Mouse (Mus musculus) neural tube, embryonic 14.5 days (tissue): ENCODE results near the gene Aaed1. TPM values are rescaled to one million over a fixed set of nuclear protein-coding genes. Genes with fewer than 3 reads are reported as not detected.

Experiments used
- ATAC-seq: fragments of 200-750 bp; cut with Nextera tagmentation; 2 replicates; pipeline ENCODE4 v1.8.0; 2017; ENCODE audit warnings: low read depth, mild to moderate bottlenecking, moderate TSS enrichment, moderate library complexity
- H3K27ac ChIP-seq: fragments of 300-500 bp; sonication (generic); 2 replicates; pipeline ENCODE4 v1.5.1; 2014; ENCODE audit warnings: low read depth, mild to moderate bottlenecking, control low read depth, low read length, moderate library complexity, mixed read lengths
- H3K27me3 ChIP-seq: fragments of 300-500 bp; sonication (generic); 2 replicates; pipeline ENCODE4 v1.6.1; 2014; ENCODE audit warnings: low read length; ENCODE audit not compliant: control insufficient read depth, insufficient read depth
- H3K36me3 ChIP-seq: fragments of 300-500 bp; sonication (generic); 2 replicates; pipeline ENCODE4 v1.6.1; 2014; ENCODE audit warnings: low read length, mixed read lengths; ENCODE audit not compliant: control insufficient read depth, insufficient read depth
- H3K4me1 ChIP-seq: fragments of 300-500 bp; sonication (generic); 2 replicates; pipeline ENCODE4 v1.6.1; 2014; ENCODE audit warnings: low read length; ENCODE audit not compliant: control insufficient read depth, insufficient read depth
- H3K4me2 ChIP-seq: fragments of 300-500 bp; sonication (generic); 2 replicates; pipeline ENCODE4 v1.6.1; 2014; ENCODE audit warnings: mild to moderate bottlenecking, low read depth, low read length, control low read depth
- H3K4me3 ChIP-seq: fragments of 300-500 bp; sonication (generic); 2 replicates; pipeline ENCODE4 v1.5.1; 2014; ENCODE audit warnings: low read depth, low read length, control low read depth, mixed read lengths
- H3K9ac ChIP-seq: fragments of 300-500 bp; sonication (generic); replicated peaks from 2 replicates; pipeline ENCODE4 v1.6.1; 2014; ENCODE audit warnings: low read depth, mild to moderate bottlenecking, control low read depth, low read length, mixed read lengths
- H3K9me3 ChIP-seq: fragments of 300-500 bp; sonication (generic); 2 replicates; pipeline ENCODE4 v1.6.1; 2016; ENCODE audit warnings: low read length; ENCODE audit not compliant: control insufficient read depth
- WGBS: fragments of 180-500 bp; shearing (Covaris S2); extraction: QIAGEN DNeasy Blood & Tissue Kit; methylation state at CpG from one replicate; pipeline ENCODE4 v1.1.7; 2014; 5-methylcytosine and 5-hydroxymethylcytosine counted together
- polyA plus RNA-seq: library from polyadenylated mRNA; unstranded; fragments of >200 nt; fragmentation: Nextera tagmentation; extraction: Ambion mirVana; gene quantifications from 2 replicates; pipeline ENCODE4 v1.2.1, GENCODE M21; 2014

Aaed1 gene
- polyA plus RNA-seq, 1 experiment from 2014 or later = 11.8 TPM

GRCm38 (mm10) chr13:64235062-64235715 lies 77.3 kb downstream of the Aaed1 start:
- Histone ChIP-seq H3K27me3 (no peaks in the 10 kb centered on the region), H3K4me1 (no peaks in the 10 kb centered on the region), H3K9ac (no peak overlapping the region), H3K36me3 (no peaks in the 10 kb centered on the region), H3K4me2 (no peak overlapping the region), H3K9me3 (no peaks in the 10 kb centered on the region), H3K4me3 (no peak overlapping the region), H3K27ac (no peak overlapping the region)
- ATAC-seq = no peak
- 82% methylated on average over 4 of the region's 4 CpGs for WGBS

- Histone ChIP-seq H3K27me3 (no peaks in the 10 kb centered on the region), H3K4me2 (no peak overlapping the region), H3K4me3 (no peak overlapping the region), H3K36me3 (no peaks in the 10 kb centered on the region), H3K9me3 (no peaks in the 10 kb centered on the region), H3K9ac (no peak overlapping the region), H3K27ac (no peak overlapping the region), H3K4me1 (no peaks in the 10 kb centered on the region)
- ATAC-seq = no peak
- 83% methylated on average over 4 of the region's 4 CpGs for WGBS
These were observed 79.4 kb downstream of the Aaed1 start for GRCm38 (mm10) chr13:64233139-64233538.

GRCm38 (mm10) chr13:64226725-64227124 lies 85.8 kb downstream of the Aaed1 start:
- Histone ChIP-seq H3K4me3 (no peak overlapping the region), H3K27me3 (no peaks in the 10 kb centered on the region), H3K9me3 (no peaks in the 10 kb centered on the region), H3K9ac (no peak overlapping the region), H3K4me1 (no peaks in the 10 kb centered on the region), H3K36me3 (no peaks in the 10 kb centered on the region), H3K4me2 (no peak overlapping the region), H3K27ac (no peak overlapping the region)
- WGBS = 93% methylated on average over 4 of the region's 4 CpGs
- ATAC-seq = no peak

- H3K4me1 ChIP-seq = no peaks in the 10 kb centered on the region
- 92% methylated on average over 3 of the region's 3 CpGs for WGBS
- H3K4me2 ChIP-seq = no peak overlapping the region
- H3K27me3 ChIP-seq = no peaks in the 10 kb centered on the region
- H3K9ac ChIP-seq = no peak overlapping the region
- no peak for ATAC-seq
- H3K9me3 ChIP-seq = no peaks in the 10 kb centered on the region
- H3K36me3 ChIP-seq = no peaks in the 10 kb centered on the region
- H3K4me3 ChIP-seq = no peak overlapping the region
- no peak overlapping the region for H3K27ac ChIP-seq
These were observed 86.8 kb downstream of the Aaed1 start for GRCm38 (mm10) chr13:64225738-64226137.

Other genes with a start within 250 kb of the Aaed1 start
- not detected in 2 replicates for gene Hsd17b3, start 223.5 kb downstream of the Aaed1 start, polyA plus RNA-seq
- gene Slc35d2, start 183.3 kb downstream of the Aaed1 start, polyA plus RNA-seq = 0.92 and 1.6 TPM in 2 replicates
- 3.8 and 4.5 TPM in 2 replicates for gene Zfp367, start 159.5 kb downstream of the Aaed1 start, polyA plus RNA-seq
- 54.5 and 55.8 TPM in 2 replicates for gene Habp4, start 150.9 kb downstream of the Aaed1 start, polyA plus RNA-seq
- 3.5 and 4.0 TPM in 2 replicates for gene Cdc14b, start 37.4 kb downstream of the Aaed1 start, polyA plus RNA-seq
- gene Ctsl, start 58.2 kb upstream of the Aaed1 start, polyA plus RNA-seq = 133 and 173 TPM in 2 replicates
- gene Cdk20, start 119.6 kb upstream of the Aaed1 start, polyA plus RNA-seq = 19.9 and 21.9 TPM in 2 replicates
- gene Fam240b, start 185.1 kb upstream of the Aaed1 start, polyA plus RNA-seq = 0.31 TPM in 1 of 2 replicates, not detected in the other